Mouse (Mus musculus) hindbrain, embryonic 14.5 days (tissue): ENCODE measurements at regions not wholly inside any gene's neighbourhood (a gene's known extent, or its start where the extent isn't known, plus 50 kb on each side); places are given as distances from the start of the nearest gene placed in this dataset.

Experiments used
- ATAC-seq: fragments of 200-750 bp; cut with Nextera tagmentation; 2 replicates; pipeline ENCODE4 v1.8.0; 2017; ENCODE audit warnings: moderate number of reproducible peaks, mild to moderate bottlenecking, moderate TSS enrichment, moderate library complexity; ENCODE audit not compliant: low FRiP score
- DNase-seq: peaks from one replicate; pipeline ENCODE4 v3.0.0-alpha.2; 2015; ENCODE audit warnings: low spot score
- H3K27ac ChIP-seq: fragments of 300-500 bp; sonication (generic); 2 replicates; pipeline ENCODE4 v1.5.1; 2014; ENCODE audit warnings: mild to moderate bottlenecking, moderate library complexity
- H3K27me3 ChIP-seq: fragments of 300-500 bp; sonication (generic); 2 replicates; pipeline ENCODE4 v1.6.1; 2014; ENCODE audit warnings: mild to moderate bottlenecking, low read length, mixed read lengths; ENCODE audit not compliant: control insufficient read depth, insufficient read depth
- H3K36me3 ChIP-seq: fragments of 300-500 bp; sonication (generic); replicated peaks from 2 replicates; pipeline ENCODE4 v1.6.1; 2014; ENCODE audit not compliant: control insufficient read depth, insufficient read depth
- H3K4me1 ChIP-seq: fragments of 300-500 bp; sonication (generic); replicated peaks from 2 replicates; pipeline ENCODE4 v1.6.1; 2014; ENCODE audit warnings: antibody characterized with exemption, low read length, mixed read lengths; ENCODE audit not compliant: control insufficient read depth, insufficient read depth
- H3K4me2 ChIP-seq: fragments of 300-500 bp; sonication (generic); replicated peaks from 2 replicates; pipeline ENCODE4 v1.6.1; 2014; ENCODE audit warnings: mild to moderate bottlenecking, moderate library complexity
- H3K4me3 ChIP-seq: fragments of 300-500 bp; sonication (generic); replicated peaks from 2 replicates; pipeline ENCODE4 v1.5.1; 2014; ENCODE audit warnings: mild to moderate bottlenecking, low read length
- H3K9ac ChIP-seq: fragments of 300-500 bp; sonication (generic); 2 replicates; pipeline ENCODE4 v1.6.1; 2014
- H3K9me3 ChIP-seq: fragments of 300-500 bp; sonication (generic); 2 replicates; pipeline ENCODE4 v1.6.1; 2016; ENCODE audit warnings: low read length; ENCODE audit not compliant: control insufficient read depth
- WGBS: fragments of 180-500 bp; shearing (Covaris S2); extraction: QIAGEN DNeasy Blood & Tissue Kit; methylation state at CpG from one replicate; pipeline ENCODE4 v1.1.7; 2014; 5-methylcytosine and 5-hydroxymethylcytosine counted together

GRCm38 (mm10) chr6:94890165-94890564, 190.2 kb upstream of the Lrig1 start:
- no peak overlapping the region for H3K4me3 ChIP-seq
- no peaks in the 10 kb centered on the region for H3K4me1 ChIP-seq
- ATAC-seq (no peak), DNase-seq (no peak)
- no peaks in the 10 kb centered on the region for H3K9me3 ChIP-seq
- no peak overlapping the region for H3K4me2 ChIP-seq
- no peak overlapping the region for H3K9ac ChIP-seq
- no peak overlapping the region for H3K27ac ChIP-seq
- no peaks in the 10 kb centered on the region for H3K27me3 ChIP-seq
- no peaks in the 10 kb centered on the region for H3K36me3 ChIP-seq
- 77% methylated on average over 3 of the region's 3 CpGs for WGBS

GRCm38 (mm10) chr6:94889271-94889670, 189.3 kb upstream of the Lrig1 start:
- Histone ChIP-seq H3K4me1 (no peaks in the 10 kb centered on the region), H3K4me2 (no peak overlapping the region), H3K9me3 (no peaks in the 10 kb centered on the region), H3K4me3 (no peak overlapping the region), H3K27me3 (no peaks in the 10 kb centered on the region), H3K27ac (no peak overlapping the region), H3K9ac (no peak overlapping the region), H3K36me3 (no peaks in the 10 kb centered on the region)
- 93% methylated on average over 10 of the region's 10 CpGs for WGBS
- DNase-seq, result no peak
- no peak for ATAC-seq

GRCm38 (mm10) chr6:94881139-94881538, 181.2 kb upstream of the Lrig1 start:
- no peaks in the 10 kb centered on the region for H3K9me3 ChIP-seq
- 81% methylated on average over 10 of the region's 10 CpGs for WGBS
- no peak for DNase-seq
- H3K27ac ChIP-seq, result no peak overlapping the region
- no peaks in the 10 kb centered on the region for H3K27me3 ChIP-seq
- no peaks in the 10 kb centered on the region for H3K4me1 ChIP-seq
- no peak overlapping the region for H3K4me2 ChIP-seq
- no peaks in the 10 kb centered on the region for H3K36me3 ChIP-seq
- no peak for ATAC-seq
- H3K4me3 ChIP-seq, result no peak overlapping the region
- no peak overlapping the region for H3K9ac ChIP-seq

GRCm38 (mm10) chr6:94875841-94876240, 175.9 kb upstream of the Lrig1 start:
- Histone ChIP-seq H3K9me3 (no peaks in the 10 kb centered on the region), H3K27me3 (no peaks in the 10 kb centered on the region), H3K27ac (no peak overlapping the region), H3K9ac (no peak overlapping the region), H3K36me3 (no peaks in the 10 kb centered on the region), H3K4me3 (no peak overlapping the region), H3K4me1 (no peaks in the 10 kb centered on the region), H3K4me2 (no peak overlapping the region)
- WGBS, result 83% methylated on average over 5 of the region's 5 CpGs
- no peak for ATAC-seq
- DNase-seq, result no peak

GRCm38 (mm10) chr6:94875065-94875464, 175.1 kb upstream of the Lrig1 start:
- H3K4me1 ChIP-seq, result no peaks in the 10 kb centered on the region
- WGBS, result 88% methylated on average over 4 of the region's 4 CpGs
- H3K27ac ChIP-seq, result no peak overlapping the region
- no peak overlapping the region for H3K4me3 ChIP-seq
- H3K27me3 ChIP-seq, result no peaks in the 10 kb centered on the region
- H3K36me3 ChIP-seq, result no peaks in the 10 kb centered on the region
- H3K9ac ChIP-seq, result no peak overlapping the region
- DNase-seq (no peak), ATAC-seq (no peak)
- H3K4me2 ChIP-seq, result no peak overlapping the region
- no peaks in the 10 kb centered on the region for H3K9me3 ChIP-seq

- Histone ChIP-seq H3K9me3 (no peaks in the 10 kb centered on the region), H3K27ac (no peak overlapping the region), H3K4me1 (no peaks in the 10 kb centered on the region), H3K36me3 (no peaks in the 10 kb centered on the region), H3K4me2 (no peak overlapping the region), H3K27me3 (no peaks in the 10 kb centered on the region), H3K9ac (no peak overlapping the region), H3K4me3 (no peak overlapping the region)
- 100% methylated on average over 1 of the region's 1 CpGs for WGBS
- ATAC-seq (no peak), DNase-seq (no peak)
These were observed 174.5 kb upstream of the Lrig1 start for GRCm38 (mm10) chr6:94874415-94874814.

GRCm38 (mm10) chr6:94867952-94868351, 168.0 kb upstream of the Lrig1 start:
- Histone ChIP-seq H3K9me3 (no peaks in the 10 kb centered on the region), H3K36me3 (no peaks in the 10 kb centered on the region), H3K4me1 (no peaks in the 10 kb centered on the region), H3K4me2 (no peak overlapping the region), H3K9ac (no peak overlapping the region), H3K4me3 (no peak overlapping the region), H3K27me3 (no peaks in the 10 kb centered on the region), H3K27ac (no peak overlapping the region)
- 63% methylated on average over 3 of the region's 3 CpGs for WGBS
- ATAC-seq (no peak), DNase-seq (no peak)

- H3K36me3 ChIP-seq, result no peaks in the 10 kb centered on the region
- DNase-seq, result no peak
- no peak overlapping the region for H3K4me2 ChIP-seq
- H3K27me3 ChIP-seq, result no peaks in the 10 kb centered on the region
- H3K9ac ChIP-seq, result no peak overlapping the region
- H3K27ac ChIP-seq, result no peak overlapping the region
- ATAC-seq, result no peak
- no peaks in the 10 kb centered on the region for H3K9me3 ChIP-seq
- H3K4me3 ChIP-seq, result no peak overlapping the region
- no peaks in the 10 kb centered on the region for H3K4me1 ChIP-seq
- WGBS, result 93% methylated on average over 2 of the region's 2 CpGs
These were observed 165.5 kb upstream of the Lrig1 start for GRCm38 (mm10) chr6:94865498-94865897.

- H3K4me2 ChIP-seq, result no peak overlapping the region
- no peaks in the 10 kb centered on the region for H3K36me3 ChIP-seq
- 84% methylated on average over 5 of the region's 5 CpGs for WGBS
- H3K27ac ChIP-seq, result no peak overlapping the region
- H3K9ac ChIP-seq, result no peak overlapping the region
- DNase-seq (no peak), ATAC-seq (no peak)
- H3K4me3 ChIP-seq, result no peak overlapping the region
- no peaks in the 10 kb centered on the region for H3K27me3 ChIP-seq
- no peaks in the 10 kb centered on the region for H3K9me3 ChIP-seq
- no peaks in the 10 kb centered on the region for H3K4me1 ChIP-seq
These were observed 158.2 kb upstream of the Lrig1 start for GRCm38 (mm10) chr6:94858121-94858621.

- H3K9ac ChIP-seq, result no peak overlapping the region
- H3K27me3 ChIP-seq, result no peaks in the 10 kb centered on the region
- no peaks in the 10 kb centered on the region for H3K4me1 ChIP-seq
- no peak overlapping the region for H3K4me2 ChIP-seq
- H3K9me3 ChIP-seq, result 0 out of 2 replicates have a peak, but pooled peaks cover 5% of the 10 kb centered on the region
- WGBS, result 80% methylated on average over 5 of the region's 5 CpGs
- DNase-seq (no peak), ATAC-seq (no peak)
- no peak overlapping the region for H3K27ac ChIP-seq
- H3K36me3 ChIP-seq, result no peaks in the 10 kb centered on the region
- H3K4me3 ChIP-seq, result no peak overlapping the region
These were observed 150.2 kb upstream of the Lrig1 start for GRCm38 (mm10) chr6:94850121-94850520.
